Mouse (Mus musculus): ENCODE data around the gene Elob.

GRCm38 (mm10) chr17:23776216-23776615 is 52.7 kb downstream of the Elob start:
- no peak for TF ChIP-seq CTCF (IDR thresholded peaks at IDR 0.05; ENCODE audit: extremely low read depth, insufficient read depth, low read length)
- TF ChIP-seq POLR2A (IDR thresholded peaks at IDR 0.05; ENCODE audit: extremely low read depth, insufficient read depth, low read length): no peak
